Mouse (Mus musculus) adrenal gland, postnatal 14 days (tissue): ENCODE measurements around the gene Rnf217. TPM values are rescaled to one million over a fixed set of nuclear protein-coding genes. Genes with fewer than 3 reads are reported as not detected.

Experiments used
- DNase-seq: peaks from one replicate; pipeline ENCODE4 v3.0.0; 2021; ENCODE audit warnings: mixed read lengths
- long read RNA-seq, 2 experiments: library from polyadenylated mRNA; stranded (forward); transcript quantifications; one replicate each; pipeline ENCODE4 v2.0.0; 2021
- total RNA-seq: library from RNA; stranded (reverse); gene quantifications from 2 replicates; pipeline ENCODE4 v1.2.3, GENCODE M21; 2021

Gene Rnf217
- 7.8 and 9.4 TPM in 2 replicates for total RNA-seq
- long read RNA-seq, experiment 1, full-length matches to known transcripts, result 27 of 30 reads
- long read RNA-seq, experiment 1, partial matches to known transcripts, result 1 of 30 reads
- long read RNA-seq, experiment 1, other reads (novel, unspliced or antisense), result 2 of 30 reads
- long read RNA-seq, experiment 2, full-length matches to known transcripts, result 15 of 18 reads
- long read RNA-seq, experiment 2, partial matches to known transcripts, result 0 of 18 reads
- long read RNA-seq, experiment 2, other reads (novel, unspliced or antisense), result 3 of 18 reads

DNA sequence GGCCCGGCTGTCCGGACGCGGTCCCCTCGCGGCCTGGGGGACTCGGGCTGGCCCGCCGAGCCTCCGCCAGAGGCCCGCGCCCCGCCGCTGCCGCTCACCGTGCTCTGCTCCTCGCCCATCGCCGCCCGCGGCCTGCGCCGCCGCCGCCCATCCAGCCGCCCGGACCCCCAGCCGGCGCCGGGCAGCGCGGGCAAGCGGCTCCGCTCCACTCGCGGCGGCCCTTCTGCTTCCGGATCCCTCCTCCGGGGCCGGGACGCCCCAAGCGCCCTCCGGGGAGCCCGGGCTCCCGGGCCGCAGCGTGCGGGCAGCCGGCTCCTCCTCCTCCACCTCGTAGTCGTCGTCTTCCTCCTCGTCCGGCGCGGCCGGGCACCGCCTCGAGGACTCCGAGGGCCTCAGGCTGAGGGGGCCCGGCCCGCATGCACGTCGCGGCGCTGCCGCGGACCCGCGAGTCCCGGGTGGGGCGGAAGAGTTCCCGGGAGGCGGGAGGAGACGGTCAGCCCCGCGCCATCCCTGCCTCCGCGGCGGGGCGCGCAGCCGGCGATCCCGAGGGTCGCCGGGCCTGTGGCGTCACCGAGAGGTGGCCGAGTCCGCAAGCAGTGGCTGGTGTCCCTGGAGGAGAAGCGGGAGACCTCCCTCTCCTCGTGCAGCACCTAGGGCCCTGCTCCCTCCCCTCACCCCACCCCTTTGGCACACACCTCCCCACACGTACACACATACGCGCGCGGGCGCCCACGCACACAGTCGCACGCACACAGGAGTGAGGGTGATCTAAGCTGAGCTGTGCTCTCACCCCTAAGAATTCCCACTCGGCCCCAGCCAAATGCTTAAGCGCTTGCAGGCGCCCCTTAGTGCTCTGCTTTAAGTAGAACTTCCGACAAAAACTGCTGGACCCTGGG is at the start of gene Rnf217:
Rnf217 (minus strand) TSS at position 119 of the 896 bp plus-strand sequence.
- DNase-seq, result peak; percentile 82

DNA sequence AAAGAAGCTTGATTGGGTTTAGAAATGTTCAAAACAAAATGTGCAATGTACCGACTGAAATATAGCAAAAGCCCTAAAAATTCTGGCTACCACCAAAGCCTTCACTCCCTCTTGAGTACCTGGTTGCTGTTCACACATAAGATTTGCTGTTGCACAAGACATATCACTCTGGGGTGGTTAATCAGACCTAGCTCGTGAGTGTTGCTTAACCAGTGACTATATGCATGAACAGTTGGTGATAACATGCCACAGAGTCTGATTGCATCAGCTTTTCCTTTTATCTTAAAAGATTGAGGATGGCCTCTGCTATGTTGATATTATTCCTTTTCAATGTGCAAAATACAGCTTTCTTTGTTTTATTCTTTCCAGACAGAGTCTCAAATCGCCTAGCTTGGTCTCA is 38.3 kb upstream of the Rnf217 start:
- DNase-seq, result no peak

GRCm38 (mm10) chr10:31646083-31646482 is 37.1 kb upstream of the Rnf217 start:
- no peak for DNase-seq

GRCm38 (mm10) chr10:31635098-31635497 is 26.1 kb upstream of the Rnf217 start:
- DNase-seq, result no peak

DNA sequence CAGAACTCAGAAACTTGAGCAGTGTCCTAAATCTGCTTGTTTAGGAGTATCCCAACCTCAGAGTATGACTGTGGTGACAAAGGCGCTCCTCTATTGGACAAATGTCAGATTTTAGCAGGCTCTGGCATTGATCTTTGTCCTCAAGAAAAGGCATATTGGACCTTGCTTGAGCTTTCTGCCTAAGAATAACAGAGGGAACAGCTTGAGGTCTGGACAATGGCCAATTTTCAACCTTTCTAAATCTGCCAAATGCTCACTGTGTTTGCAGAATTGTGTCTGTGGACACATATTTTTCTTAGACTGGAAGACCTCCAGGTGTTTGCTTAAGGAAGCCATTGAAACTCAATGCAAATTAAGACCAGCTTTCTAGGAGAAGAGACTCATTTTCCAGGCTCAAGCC is 23.0 kb upstream of the Rnf217 start:
- DNase-seq, result no peak

DNA sequence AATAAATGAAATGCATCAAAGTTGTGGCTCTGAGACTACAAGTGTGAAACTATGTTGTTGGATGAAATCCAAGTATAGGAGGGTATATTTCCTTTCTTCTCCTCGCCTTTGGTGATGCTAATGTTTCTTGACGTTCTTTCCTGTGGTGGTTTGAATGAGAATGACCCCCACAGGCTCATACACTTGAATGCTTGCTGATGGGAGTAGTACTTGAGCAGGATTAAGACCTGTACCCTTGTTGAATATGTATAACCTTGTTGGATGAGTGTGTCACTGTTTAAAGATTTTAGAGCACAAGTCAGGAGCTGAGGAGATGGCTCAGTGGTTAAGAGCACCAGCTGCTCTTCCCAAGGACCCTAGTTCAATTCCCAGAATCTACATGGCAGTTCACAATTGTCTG is 6.4 kb upstream of the Rnf217 start:
- no peak for DNase-seq

DNA sequence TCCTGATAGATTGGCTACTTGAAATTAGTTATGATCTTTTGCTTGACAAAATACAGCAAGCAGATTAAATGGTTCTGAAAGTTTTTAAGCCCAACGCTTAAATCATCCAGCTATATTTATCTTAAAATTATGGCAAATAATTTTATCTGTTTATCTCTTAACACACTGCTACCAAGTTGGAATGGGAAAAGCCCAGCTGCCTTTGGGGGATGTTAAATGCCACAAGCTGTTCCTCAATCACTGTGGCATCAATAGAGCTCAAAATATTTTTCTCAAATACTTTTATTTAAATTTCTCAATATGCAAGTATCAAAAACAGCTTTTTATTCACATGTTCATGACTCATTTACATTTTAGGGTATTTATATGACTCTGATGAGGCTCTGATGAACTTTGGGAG is 5.1 kb upstream of the Rnf217 start:
- DNase-seq, result no peak

DNA sequence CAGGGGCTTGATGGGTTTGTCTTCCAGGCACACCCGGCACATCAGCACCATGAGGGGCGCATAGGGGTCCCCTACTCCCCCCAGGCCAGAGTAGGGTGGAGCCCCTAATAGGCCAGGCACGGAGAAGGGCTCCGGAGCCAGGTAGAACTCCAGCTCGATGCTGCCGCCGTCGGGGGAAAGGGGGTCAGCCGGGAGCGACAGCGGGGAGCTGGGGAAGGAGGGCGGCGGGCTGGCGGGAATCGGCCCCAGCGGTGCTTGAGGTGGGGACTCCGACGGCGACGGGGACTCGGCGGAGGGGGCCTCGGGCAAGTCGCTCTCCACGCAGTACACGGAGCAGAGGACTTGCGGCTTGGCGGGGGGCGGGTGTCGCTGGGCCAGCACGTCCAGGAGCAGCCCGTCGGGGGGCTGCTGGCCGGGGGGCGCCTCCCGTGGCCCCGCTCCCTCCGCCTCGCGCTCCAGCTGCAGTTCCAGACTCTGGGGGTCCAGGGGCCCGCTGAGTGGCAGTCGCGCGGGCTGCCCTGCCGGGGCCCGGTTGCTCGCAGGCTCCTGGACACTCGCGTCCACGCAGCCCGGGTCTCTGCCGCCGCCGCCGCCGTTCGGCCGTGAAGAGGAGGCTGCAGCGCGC is 431 bp downstream of the Rnf217 start:
- DNase-seq, result peak; percentile 65

DNA sequence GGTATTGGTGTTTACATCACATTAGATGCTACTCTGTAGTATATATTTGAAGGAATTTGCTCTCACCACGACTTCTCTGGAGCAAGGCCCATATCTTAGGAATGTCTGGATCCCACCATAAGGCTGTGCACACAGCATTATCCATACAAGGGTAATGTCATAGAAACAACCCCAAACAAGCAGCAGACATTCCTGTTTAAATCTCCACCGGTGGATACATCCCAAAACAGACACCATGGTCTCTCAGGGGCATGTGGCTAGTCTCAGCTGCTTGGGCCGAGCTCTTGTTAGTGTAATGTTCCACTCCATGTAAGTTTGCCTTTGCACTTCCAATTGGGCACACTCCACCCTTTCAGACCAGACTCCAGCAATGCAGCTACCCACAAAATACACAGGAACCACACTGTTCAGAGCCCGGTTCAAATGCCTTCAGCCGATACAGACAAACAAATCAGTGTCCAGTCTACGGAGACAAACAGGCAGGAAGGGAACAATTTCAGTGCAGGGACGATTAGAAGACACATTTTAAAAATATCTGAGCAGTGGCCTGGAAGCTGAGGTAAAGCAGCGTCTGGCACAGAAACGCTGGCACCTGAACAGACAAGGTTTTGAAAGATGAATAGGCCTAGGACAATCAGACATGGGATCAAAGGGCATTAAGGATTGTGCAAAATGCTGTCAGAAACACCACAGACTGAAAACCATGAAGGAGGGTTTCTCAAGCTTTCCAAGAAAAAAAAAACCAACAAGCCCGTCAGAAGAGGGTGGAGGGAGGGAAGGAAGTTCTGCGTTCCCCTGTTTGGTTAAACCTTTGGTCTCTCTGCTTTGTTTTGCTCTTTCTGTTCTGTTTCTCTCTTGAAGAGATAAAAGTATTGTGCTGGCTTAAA is 1.8 kb downstream of the Rnf217 start:
- peak; percentile 37 for DNase-seq

DNA sequence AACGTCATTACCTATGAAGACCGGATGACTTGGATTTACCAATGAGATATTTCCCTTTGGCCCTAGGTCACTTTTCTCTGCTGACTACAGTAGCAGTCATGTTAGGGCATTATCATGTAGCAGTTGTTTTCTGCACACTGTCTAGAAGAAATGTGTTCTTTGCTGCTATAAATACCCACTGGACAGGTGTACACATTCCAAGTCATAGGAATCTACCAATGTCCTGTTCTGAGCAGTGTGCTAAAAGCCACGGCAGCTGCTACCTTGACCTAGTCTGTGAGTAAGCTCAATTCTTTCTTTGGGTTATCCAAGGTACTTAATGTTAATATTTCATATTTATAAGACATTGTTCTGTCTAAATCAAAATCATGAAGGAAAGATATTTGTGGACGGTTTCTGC is 5.1 kb downstream of the Rnf217 start:
- no peak for DNase-seq

GRCm38 (mm10) chr10:31600116-31600515 is 8.9 kb downstream of the Rnf217 start:
- DNase-seq, result no peak

GRCm38 (mm10) chr10:31597886-31598285 is 11.1 kb downstream of the Rnf217 start:
- DNase-seq, result no peak

- no peak for DNase-seq
Observed at GRCm38 (mm10) chr10:31596804-31597203, 12.2 kb downstream of the Rnf217 start.

DNA sequence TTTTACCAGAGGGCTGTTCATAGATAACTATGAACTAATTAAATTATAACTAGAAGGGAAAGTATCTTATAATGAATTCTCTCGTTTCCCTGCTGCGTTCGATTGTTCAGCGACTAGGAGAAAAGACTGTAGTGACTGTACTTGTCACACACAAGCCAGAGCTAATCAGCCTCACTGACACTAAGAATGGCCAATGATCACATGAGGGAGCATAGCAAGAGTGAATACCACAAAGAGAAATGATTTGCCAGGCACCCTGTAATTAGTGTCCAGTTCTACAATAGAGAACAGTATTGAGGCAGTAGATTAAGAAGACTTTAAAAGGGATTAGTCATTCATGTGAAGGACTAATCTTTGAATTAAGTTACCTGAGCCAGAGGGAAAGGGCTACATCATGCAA is 13.7 kb downstream of the Rnf217 start:
- no peak for DNase-seq

DNA sequence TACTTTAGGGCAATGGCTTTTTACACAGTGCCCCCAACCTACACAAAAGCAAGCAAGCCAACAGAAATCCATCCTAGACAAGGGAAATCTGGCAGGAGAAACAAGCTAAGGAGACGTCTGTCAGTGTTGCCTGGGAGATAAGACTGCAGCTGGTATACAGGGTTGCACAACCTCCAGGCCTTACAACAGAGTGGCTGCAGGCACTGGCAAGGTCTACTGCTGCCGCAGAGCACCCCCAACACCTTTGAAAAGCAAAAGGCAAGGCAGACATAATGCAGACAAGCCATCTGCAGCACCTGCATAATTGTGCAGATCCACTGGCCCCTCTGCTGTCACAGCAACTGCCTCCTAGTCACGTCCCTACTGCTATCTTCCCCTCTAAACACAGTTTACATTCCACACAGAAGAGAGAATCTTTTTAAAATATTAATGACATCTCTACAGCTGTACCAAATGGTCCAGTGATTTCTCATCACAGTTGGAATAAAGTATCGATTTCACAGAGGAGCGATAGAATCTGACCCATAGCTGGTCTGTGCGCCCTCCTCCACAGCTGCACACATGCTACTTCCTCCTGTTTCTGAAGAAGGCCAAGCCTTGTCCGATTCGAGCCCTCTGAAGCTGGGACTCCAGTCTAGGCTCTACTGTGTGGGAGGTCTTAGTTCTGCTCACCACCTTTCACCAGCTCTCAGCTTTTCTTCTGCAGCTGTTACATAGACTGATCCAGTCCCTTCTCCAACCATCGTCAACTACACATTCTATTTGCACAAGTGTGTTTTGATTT is 16.1 kb downstream of the Rnf217 start:
- DNase-seq, result peak; percentile 71

DNA sequence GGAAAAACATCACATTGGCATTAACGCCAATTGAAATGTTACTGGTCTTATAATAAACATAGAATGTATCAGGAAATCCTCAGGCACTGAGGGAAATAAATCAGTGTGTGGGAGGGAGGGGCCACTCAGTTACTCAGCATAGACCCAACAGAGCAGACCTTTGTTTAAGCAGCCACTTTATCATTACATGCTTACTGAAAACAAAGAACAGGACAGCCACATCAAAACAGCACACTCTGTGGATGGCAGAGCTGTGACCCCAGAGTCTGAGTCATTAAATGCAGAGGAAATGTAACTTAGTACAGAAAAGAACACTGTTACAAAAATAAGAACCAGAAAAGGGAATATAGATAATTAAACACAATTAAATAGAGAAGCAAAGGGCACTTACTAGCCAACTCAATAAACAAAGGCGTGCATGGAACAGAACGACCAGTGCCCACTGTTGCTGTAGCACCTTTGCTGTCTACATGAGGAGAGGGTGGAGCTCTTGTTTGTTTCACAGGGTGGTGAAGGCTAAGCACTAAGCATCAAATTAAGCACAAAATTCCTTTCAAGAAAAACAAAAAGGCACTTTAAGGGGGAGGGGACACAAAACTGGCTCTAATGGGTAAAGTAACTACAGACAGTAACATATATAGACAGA is 16.8 kb downstream of the Rnf217 start:
- DNase-seq, result no peak

DNA sequence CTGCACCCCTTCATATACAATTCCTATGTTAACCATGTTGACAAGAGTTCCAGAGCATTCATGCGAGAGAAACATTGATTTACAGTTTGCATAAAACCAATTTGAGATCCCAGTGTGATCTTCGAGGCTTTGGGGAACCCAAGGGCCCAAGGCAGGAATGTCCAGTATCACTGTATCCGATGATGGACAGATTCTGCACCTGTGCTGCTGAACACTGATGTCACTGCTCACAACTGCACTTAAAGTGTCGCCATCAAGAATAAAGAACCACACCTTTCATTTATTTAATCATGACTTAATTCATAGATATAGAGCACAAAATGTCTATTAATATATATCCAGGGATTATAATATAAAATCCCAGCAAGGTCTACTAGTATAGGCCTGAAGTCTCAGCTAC is 28.3 kb downstream of the Rnf217 start:
- DNase-seq, result no peak

GRCm38 (mm10) chr10:31580073-31580472 is 28.9 kb downstream of the Rnf217 start:
- DNase-seq, result no peak

GRCm38 (mm10) chr10:31573267-31573666 is 35.7 kb downstream of the Rnf217 start:
- DNase-seq, result peak; percentile 36

DNA sequence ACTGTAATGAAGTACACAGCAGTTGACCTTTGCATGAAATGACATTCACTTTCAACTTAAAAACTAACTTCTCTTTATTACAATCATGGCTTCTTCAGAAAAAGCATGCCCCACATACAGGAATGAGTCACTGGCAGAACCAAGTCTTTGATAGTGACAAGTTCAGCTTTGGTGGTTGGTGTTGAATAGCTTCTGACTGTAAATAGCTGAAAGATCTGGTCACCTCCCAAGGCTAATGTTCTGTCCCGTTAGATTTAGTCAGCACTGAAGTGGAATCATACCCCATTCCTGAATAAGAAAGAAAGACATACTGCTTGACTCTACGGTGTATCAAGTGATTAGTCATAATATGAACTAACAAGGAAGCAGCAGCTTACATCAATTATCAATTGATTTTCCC is 51.7 kb downstream of the Rnf217 start:
- DNase-seq, result no peak
